Mouse (Mus musculus) spleen, postnatal 4 days (tissue): ENCODE measurements around the gene Nrl.

Experiments used
- DNase-seq, 2 experiments: peaks; one replicate each; pipeline ENCODE4 v3.0.0; 2022; ENCODE audit warnings: low spot score in 2 of 2

Nrl gene

DNA sequence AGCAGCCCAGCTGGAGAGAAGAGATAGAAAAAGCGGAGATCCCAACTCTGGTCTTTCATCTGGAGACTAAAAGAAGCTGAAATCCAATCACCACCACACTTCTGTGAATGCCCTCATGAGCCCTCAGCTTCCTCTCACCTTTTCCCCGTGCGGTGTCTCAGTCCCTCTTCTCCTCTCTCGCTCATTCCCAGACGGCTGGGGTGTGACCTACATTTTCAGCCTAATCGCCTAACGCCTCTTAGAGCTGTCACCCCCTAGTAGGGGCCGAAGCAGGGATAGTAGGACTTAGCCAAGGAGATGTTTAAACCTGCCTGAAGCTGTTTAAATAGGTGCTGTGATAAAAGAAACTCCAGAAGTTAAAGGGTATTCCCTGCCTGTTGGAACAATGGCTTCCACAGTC is at the start of gene Nrl:
Nrl (minus strand) TSS at position 197 of the 400 bp plus-strand sequence.
- DNase-seq: no peak

DNA sequence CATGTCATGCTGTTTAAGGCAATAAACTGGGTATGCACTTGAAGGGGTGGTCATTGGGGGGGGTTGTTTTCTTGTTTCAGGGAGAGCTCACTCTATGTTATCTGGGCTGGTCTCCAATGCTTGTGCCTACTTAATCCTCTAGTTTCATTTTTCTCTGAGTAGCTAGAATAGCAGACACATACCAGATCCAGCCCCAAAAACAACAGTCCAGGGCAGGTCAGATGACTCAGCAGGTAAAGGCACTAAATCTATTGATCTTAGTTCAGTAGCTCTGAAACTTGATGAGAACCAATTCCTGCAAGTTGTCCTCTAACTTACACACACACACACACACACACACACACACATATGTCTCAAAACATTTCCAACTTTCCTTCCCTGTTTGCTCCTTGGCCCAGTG is 47.0 kb upstream of the Nrl start:
- no peak for DNase-seq

- no peak for DNase-seq
Observed at GRCm38 (mm10) chr14:55570588-55570987, 45.8 kb upstream of the Nrl start.

DNA sequence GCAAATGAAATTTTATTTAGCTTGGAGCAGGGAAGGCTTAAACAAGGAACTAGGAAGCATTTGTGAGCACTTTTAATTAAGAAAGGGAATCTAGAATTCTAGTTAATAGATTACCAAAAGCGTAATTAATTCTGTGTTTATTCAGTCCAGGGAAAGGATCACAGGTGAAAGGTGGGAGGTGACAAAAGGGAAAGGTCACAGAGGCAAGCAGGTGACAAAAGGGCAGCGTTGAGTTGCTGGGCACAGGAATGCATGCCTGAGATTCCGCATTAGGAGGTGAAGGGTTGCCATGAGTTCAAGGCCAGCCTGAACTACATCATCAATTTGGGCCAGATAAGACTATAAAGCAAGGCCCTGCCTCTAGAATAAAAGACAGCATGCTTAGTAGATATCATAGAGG is 42.7 kb upstream of the Nrl start:
- DNase-seq: no peak

DNA sequence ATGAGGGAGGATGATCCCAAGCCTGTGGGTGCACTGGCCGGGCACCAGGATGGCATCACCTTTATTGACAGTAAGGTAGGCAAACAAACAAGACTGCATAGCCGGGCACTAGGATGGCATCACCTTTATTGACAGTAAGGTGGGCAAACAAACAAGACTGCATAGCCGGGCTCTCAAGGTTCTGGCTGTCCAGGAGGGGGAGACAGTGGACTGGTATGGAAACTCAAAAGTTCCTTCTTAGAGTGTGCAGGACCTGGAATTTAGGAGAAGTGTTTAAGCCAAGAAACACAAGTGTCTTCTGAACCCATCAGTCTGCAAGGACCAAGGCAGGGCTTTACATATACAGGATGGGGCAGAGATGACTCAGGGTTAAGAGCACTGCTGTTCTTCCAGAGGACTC is 41.0 kb upstream of the Nrl start:
- no peak for DNase-seq

- no peak for DNase-seq
Observed at GRCm38 (mm10) chr14:55563249-55563648, 38.5 kb upstream of the Nrl start.

DNA sequence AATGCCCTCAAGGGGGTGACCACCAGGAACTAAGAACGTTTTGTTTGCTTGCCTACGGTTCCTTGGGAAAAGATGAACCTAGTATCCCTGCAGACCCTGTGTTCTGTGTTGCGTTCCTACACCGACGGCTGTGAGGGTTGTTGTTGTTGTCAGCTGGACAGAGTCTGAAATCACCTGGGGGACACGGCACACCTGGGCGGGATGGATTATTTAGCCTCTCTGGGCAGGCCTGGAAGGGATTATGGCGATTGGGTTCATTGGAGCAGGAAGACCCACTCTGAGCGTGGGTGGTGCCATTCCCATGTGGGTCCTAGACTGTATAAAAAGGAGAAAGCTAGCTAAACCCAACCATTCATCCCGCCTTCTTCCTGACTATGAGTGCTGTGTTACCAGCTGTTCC is 37.1 kb upstream of the Nrl start:
- DNase-seq: no peak

DNA sequence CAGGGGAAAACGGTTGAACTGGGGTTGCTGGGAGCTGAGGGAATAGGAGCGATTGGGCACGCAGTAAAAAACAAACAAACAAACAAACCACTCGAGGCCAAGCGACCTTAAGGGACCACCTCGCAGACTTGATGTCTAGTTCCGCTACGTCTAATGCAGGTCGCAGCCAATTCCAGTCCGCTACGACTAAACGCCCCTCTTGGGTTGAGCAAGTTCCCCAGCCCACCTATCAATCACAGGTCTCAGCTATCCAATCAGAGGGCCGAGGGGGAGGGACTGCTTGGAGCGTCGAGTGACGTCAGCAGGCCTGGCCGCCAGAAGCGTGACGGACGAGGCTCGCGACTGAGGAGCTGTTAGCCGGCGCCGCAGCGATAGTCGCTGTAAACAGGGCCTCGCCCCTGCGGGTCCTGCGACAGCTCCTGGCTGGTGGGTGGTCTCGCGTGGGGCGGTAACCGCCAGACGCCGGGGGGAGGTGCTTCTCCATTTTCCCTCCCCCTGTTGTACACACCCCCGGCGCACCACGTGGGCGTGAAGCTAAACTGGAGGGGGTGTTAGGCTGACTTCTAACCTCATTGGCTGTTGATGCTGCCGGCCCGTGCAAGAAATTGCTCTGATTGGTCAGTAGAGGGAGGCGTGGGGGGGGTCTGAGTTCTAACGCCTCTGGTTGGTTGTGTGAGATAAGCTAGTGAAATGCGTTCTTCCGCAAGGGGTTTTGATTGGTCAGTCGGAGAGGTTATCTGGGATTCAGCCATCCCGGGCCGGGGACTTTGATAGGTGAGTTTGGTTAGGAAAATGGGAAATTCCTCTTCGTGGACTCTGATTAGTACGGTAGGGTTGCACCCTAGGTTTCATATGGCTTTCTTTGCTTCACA is 35.7 kb upstream of the Nrl start, which contains the start of gene A730061H03Rik:
A730061H03Rik (minus strand) TSS at position 205 of the 872 bp plus-strand sequence.
- peak; percentile 96 to 97 for DNase-seq

DNA sequence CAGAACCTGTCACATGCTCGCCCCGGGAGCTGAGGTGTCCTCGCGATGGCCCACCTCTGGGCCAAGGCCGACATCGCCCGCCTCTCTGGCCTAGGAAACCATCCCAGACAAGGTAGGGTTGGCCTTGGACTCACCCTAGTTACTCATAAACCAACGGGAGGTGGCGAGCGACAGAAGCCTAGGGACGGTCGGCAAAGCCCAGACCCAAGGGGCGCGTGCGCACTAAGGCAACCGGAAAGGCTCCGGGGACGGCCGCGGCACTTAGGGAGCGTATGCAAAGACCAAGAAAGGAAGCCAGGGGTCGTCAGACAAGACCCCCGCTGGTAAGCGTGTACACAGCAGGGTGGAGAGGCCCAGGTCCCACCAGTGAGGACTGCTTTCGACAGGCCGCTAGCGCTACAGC is 35.0 kb upstream of the Nrl start, which contains the start of gene Dcaf11:
Dcaf11 (plus strand) TSS at position 208 of the 403 bp plus-strand sequence.
- DNase-seq: peak; percentile 90 to 95

GRCm38 (mm10) chr14:55558740-55559448 is 34.1 kb upstream of the Nrl start:
- no peak for DNase-seq

DNA sequence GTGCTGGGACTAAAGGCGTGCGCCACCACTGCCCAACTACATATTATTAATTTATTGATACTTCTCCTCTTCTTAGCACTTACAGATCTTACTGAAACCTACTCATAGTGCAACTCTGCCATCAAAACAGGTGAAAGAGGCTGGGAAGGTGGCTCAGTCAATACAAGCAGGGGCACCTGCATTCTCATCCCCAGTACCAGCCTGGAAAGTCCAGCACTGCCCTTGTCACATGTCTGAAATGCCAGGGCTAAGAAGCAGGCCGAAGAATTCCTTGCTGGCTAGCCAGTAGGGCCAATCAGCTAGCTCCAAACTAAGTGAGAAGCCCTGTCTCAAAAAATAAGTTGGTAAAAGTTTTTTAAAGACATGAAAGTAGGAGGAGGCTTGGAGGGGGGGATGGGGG is 32.8 kb upstream of the Nrl start:
- peak in 1 of 2 experiments; percentile 61 for DNase-seq

GRCm38 (mm10) chr14:55557003-55557402 is 32.2 kb upstream of the Nrl start:
- peak; percentile 84 to 92 for DNase-seq

- DNase-seq: no peak
Observed at GRCm38 (mm10) chr14:55555788-55556187, 31.0 kb upstream of the Nrl start.

DNA sequence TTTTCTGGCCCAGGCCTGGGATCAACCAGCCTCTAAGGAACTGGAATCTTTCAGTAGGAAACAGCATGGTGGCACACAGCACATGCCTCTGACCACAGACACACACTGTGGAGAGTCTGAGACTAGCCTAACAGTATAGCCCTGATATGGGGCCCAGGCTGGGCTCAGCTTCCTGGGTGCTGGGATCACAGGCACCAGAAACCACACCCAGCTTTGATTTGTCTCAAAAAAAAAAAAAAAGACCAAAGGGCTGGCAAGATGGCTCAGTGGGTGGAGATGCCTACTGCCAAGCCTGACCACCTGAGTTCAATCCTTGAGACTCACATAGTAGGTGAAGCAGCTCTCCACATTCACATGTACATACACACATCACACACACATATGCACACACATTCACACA is 29.9 kb upstream of the Nrl start:
- no peak for DNase-seq

DNA sequence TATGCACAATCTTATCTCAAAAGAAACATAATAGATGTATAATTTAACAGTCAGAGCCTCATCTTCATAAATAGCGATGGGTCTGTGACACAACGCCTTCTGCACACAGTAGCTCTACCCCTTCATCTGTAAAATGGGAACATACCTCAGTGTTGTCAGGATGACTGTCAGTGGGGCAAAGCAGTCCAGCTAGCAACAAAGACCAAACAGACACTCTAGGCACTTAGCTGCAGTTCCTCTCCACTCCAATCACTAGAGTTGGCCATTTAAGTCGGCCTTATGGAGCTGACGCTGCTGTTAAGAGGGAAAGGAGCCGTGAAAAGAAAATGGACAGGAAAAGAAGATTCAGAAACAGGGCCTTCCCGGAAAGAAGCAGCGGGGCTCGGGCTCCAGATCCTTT is 27.0 kb upstream of the Nrl start:
- no peak for DNase-seq

DNA sequence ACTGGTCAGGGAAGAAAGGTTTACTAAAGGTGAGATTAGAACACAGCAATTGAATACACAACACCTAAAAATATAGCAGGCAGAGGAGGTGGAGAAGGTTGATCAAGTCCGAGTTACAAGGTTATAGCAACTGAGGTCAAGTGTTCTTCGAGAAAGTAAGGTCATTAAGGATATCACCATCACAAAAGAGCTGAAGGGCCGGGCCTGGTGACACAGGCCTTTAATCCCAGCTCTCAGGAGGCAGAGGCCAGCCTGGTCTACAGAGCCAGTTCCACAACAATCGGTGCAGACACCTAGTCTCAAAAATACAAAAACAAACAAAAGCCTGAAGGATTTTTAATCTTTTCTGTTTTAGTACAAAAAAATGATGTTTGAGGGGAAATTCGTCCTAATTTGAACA is 26.6 kb upstream of the Nrl start:
- DNase-seq: no peak

DNA sequence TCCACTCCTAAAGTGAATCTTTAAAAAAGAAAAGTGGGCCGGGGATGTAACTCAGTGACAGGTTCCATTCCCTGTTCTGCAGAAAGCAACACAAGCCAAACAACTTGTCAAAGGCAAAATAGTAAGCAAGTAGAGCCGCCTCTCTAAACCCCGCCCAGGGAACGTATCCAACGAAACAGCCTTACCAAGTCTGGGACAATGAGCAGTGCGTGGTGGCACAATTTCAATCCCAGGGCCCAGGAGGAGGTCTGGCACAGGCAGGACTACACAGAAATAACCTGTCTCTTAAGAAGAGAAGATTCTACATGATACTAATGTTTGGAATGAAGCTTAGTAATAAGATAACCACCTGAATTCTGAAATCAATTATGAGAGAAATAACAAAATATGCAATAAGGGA is 25.4 kb upstream of the Nrl start:
- no peak for DNase-seq

GRCm38 (mm10) chr14:55544334-55544733 is 19.6 kb upstream of the Nrl start:
- no peak for DNase-seq

DNA sequence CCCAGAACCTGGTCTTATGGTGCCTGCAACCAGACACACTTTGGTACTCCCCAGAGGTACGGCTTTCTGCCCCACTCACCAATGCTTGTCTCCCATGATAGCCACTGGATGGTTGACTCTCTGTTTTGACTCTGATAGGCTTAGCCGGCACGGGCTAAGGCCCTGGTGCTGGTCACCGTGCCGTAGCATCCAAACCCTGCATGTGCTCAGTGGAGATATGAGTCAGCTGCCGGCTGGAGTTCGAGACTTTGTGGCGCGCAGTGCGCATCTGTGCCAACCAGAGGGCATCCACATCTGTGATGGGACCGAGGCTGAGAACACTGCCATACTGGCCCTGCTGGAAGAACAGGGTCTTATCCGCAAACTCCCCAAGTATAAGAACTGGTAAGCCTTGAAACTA is 17.5 kb upstream of the Nrl start:
- DNase-seq: peak; percentile 75 to 82

DNA sequence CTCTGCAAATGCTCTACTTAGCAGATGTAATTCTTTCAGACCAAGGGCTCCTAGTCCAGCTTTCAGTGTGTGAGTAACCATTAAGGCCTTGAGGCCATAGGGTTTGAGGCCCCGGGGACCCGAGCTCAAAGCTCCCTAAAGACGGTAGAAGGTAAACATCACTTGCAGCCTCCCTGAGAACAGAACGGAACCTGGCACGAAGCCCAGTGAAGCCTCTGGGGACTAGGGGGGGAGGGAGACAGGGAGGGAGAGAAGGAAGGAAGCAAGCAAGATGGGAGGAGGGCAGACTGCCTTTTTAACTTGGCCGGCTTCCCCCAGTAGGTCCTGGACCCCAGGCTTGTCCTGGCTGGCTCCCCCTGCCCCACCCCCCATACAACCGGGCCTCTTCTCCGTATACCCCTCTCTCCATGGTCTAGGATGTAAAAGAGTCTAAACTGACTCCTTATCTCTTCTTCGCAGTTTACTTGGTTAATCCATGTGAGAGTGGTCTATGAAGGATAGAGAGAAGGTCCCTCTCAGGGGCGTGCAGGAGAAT is 16.1 kb upstream of the Nrl start:
- DNase-seq: peak; percentile 84 to 92

DNA sequence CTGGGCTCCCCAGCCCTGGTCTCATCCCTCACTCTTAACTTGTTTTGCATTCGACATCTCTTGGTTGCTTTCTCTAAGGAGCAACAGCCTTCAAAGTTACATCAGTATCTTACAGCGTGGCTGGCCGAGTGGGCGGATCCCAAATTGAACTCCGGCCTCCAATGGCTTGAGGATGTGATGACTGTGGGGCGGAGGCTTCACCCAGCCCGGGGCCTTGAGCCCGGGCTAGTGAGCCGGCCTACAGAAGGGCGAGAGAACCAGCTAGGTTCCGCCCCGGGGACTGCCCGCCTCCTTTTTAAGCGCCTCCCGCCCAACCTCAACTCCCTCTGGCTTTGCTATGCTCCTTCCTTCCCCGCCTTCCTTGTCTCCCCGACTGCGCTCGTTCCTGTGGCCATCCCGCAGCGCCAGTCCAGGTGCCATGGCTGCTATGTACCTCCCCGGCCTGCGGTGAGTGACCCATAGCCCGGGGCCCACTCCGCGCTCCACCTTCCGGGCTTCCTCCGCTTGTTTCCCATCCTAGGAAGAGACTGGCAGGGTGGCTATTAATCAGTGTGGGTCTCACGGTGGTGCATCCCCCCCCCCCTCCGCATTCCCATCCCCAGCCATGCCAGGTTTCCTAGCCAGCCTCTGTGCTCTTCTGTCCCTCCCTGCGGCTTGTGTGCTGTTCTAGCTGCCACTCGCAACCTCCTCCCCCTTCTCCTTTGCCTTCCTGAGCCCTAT is 15.4 kb upstream of the Nrl start, which contains the start of gene Pck2:
Pck2 (plus strand) TSS at position 200 of the 720 bp plus-strand sequence.
- peak; percentile 92 to 93 for DNase-seq
